Mouse (Mus musculus): ENCODE results near the gene Usp39. TPM values are rescaled to one million over a fixed set of nuclear protein-coding genes. Genes with fewer than 3 reads are reported as not detected.

Usp39 gene
- polyA plus RNA-seq (2015; fragmentation: Nextera tagmentation; extraction: Ambion mirVana), result 16.0 and 17.1 TPM in 2 replicates

DNA sequence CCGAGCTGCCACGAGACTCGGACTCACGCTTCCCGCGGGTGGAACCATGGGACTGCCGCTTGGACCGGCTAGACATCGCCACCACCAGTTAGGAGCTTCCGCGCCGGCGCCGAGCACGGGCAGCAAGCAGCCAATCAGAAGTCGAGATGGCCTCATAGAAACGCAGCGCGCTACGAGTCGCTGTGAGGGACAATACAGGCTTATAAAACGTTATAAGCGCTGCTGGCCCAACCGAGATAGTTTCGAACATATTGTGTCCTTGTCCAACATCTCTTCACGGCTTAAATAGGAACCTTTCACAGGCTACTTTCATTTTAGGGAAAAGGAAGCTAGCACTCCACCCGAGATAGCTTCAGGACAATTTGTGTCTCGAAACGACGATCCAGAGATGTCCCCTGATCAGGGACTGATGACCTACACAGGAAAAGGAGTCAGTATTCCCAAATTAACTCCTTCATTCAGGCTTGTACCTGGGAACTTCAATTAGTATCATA is at the start of gene Usp39:
Gene Usp39, minus strand, starts transcription at position 111 of the 494 bp plus-strand sequence.
- Histone ChIP-seq H3K4me2 (replicated peaks; ENCODE audit: low read depth) (peak within 1 kb of the TSS; percentile 87), H3K36me3 (ENCODE audit: control insufficient read depth, insufficient read depth) (peaks cover 16% of the 10 kb centered on the region), H3K4me3 (ENCODE audit: low read depth, low read length) (peak within 1 kb of the TSS; percentile 85), H3K27ac (ENCODE audit: low read depth, low read length) (peak within 1 kb of the TSS; percentile 77), H3K9me3 (ENCODE audit: control insufficient read depth) (no peaks in the 10 kb centered on the region), H3K9ac (ENCODE audit: low read depth, low read length) (peak within 1 kb of the TSS; percentile 90), H3K4me1 (replicated peaks; ENCODE audit: control insufficient read depth, insufficient read depth, low read length) (no peaks in the 10 kb centered on the region; the same call in 1 of the 2 replicates), H3K27me3 (replicated peaks; ENCODE audit: control insufficient read depth, insufficient read depth, low read length) (no peaks in the 10 kb centered on the region)
- ATAC-seq, result peak; percentile 83
- no peak; the same call in 1 of the 2 replicates for TF ChIP-seq CTCF (IDR thresholded peaks at IDR 0.05; ENCODE audit: low read depth)
- WGBS, result under 1% methylated on average over 30 of the region's 30 CpGs

DNA sequence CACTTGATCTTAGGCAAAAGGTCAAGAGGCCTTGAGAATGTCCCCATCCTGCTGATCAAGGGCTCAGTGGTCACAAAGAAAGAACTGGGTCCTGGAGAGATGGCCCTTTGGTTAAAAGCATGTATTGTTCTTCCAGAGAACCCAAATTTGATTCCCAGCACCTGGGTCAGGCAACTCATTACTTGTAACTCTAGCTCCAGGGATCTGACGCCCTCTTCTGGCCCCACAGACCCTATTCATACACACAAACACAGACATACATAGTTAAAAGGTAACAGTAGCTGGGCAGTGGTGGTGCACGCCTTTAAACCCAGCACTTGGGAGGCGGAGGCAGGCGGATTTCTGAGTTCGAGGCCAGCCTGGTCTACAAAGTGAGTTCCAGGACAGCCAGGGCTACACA is 47.4 kb upstream of the Usp39 start:
- Histone ChIP-seq H3K4me1 (replicated peaks; ENCODE audit: control insufficient read depth, insufficient read depth, low read length) (peaks cover 5% of the 10 kb centered on the region; the same call in 1 of the 2 replicates), H3K27ac (ENCODE audit: low read depth, low read length) (no peak overlapping the region), H3K9me3 (ENCODE audit: control insufficient read depth) (no peaks in the 10 kb centered on the region), H3K27me3 (replicated peaks; ENCODE audit: control insufficient read depth, insufficient read depth, low read length) (no peaks in the 10 kb centered on the region), H3K36me3 (ENCODE audit: control insufficient read depth, insufficient read depth) (peaks cover 10% of the 10 kb centered on the region; the same call in 1 of the 2 replicates), H3K9ac (ENCODE audit: low read depth, low read length) (no peak overlapping the region), H3K4me3 (ENCODE audit: low read depth, low read length) (no peak overlapping the region), H3K4me2 (replicated peaks; ENCODE audit: low read depth) (no peak overlapping the region)
- WGBS, result 99% methylated on average over 5 of the region's 5 CpGs
- TF ChIP-seq CTCF (IDR thresholded peaks at IDR 0.05; ENCODE audit: low read depth), result 0 out of 2 replicates have a peak, but pooled peaks have one; percentile 10
- ATAC-seq, result no peak

DNA sequence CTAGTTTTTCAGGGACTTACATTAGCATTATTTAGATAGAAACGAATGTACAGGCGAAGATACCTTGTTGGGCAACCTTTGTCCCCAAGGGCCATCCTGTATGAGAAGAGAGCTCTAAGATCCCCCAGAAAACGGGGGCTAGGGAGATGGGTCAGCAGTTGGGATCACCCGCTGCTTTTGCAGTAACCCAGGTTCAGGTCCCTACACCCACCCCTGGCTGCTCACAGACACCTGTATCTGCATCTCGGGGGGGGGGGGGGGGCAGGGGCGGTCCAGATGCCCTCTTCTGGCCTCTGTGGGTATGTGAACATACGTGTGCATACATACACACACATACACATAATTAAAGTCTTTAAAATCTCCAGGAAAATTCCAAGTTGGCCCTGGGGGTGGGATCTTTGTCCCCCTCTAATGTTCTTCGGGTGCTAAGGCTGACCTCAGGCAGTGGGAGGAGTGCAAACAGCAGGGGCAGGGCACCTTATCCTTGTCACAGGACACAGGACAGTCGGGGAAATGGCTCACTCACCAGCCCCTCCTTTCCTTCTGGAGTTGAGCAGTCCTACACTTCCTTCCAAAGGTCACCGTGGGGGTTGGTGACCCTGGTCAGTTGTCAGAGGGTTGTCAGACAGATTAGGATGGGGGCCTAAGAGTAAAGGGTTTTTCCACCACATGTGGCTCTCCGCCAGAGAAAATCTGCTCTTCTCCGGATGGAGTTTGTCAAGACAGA is 46.0 kb upstream of the Usp39 start:
- H3K27ac ChIP-seq (ENCODE audit: low read depth, low read length), result peak overlapping the region; percentile 99
- peak overlapping the region; percentile 64 for H3K4me3 ChIP-seq (ENCODE audit: low read depth, low read length)
- H3K27me3 ChIP-seq (replicated peaks; ENCODE audit: control insufficient read depth, insufficient read depth, low read length), result no peaks in the 10 kb centered on the region
- peaks cover 18% of the 10 kb centered on the region for H3K36me3 ChIP-seq (ENCODE audit: control insufficient read depth, insufficient read depth)
- 14% methylated on average over 12 of the region's 12 CpGs for WGBS
- H3K9ac ChIP-seq (ENCODE audit: low read depth, low read length), result peak overlapping the region; percentile 91
- no peaks in the 10 kb centered on the region for H3K9me3 ChIP-seq (ENCODE audit: control insufficient read depth)
- H3K4me2 ChIP-seq (replicated peaks; ENCODE audit: low read depth), result peak overlapping the region; percentile 78
- TF ChIP-seq CTCF (IDR thresholded peaks at IDR 0.05; ENCODE audit: low read depth), result peak; percentile 32; the same call in 1 of the 2 replicates
- H3K4me1 ChIP-seq (replicated peaks; ENCODE audit: control insufficient read depth, insufficient read depth, low read length), result peaks cover 5% of the 10 kb centered on the region; the same call in 1 of the 2 replicates
- peak; percentile 55 for ATAC-seq

DNA sequence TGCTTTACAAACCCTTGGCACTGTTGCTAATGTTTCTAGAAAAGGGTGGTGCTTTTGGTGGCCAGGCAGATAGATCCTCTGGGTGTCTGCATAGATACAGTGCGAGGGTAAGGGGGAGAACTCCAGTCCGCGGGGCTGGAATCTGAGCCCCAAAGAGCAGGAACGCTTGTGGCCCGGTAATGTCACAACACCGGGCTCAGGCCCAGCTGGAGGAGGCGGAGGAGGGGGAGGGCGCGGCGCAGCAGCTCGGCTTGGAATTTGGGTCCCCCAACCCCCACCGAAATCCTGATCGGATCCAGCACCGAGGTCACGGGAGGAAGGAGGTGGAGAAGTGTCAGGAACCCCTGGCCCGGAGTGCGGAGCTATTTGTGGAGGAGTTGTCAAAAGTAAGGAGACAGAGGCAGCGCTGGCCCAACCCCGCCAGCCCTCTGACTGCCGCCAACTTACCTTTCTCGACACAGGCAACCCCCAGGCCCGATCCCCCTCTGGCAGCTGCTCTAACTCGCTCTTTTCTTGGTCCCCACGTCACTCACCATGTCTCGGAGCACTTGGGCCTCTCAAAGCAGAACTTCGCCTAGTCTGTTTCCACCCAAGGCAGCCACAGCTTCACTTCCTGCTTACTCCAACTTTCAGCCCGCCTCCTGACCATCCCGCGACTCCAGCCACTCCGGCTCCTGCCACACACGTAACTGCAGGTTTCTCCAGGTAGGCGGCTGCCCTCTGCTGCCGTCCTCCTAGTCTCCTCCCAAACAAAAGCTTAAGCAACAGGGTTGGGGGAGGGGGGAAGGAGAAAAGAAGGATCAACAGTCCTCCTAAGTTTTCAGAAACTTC is 45.2 kb upstream of the Usp39 start, which contains the start of gene Vamp8:
Gene Vamp8, minus strand, starts transcription at position 763 of the 831 bp plus-strand sequence.
- Histone ChIP-seq H3K4me1 (replicated peaks; ENCODE audit: control insufficient read depth, insufficient read depth, low read length) (peaks cover 5% of the 10 kb centered on the region; the same call in 1 of the 2 replicates), H3K27me3 (replicated peaks; ENCODE audit: control insufficient read depth, insufficient read depth, low read length) (no peaks in the 10 kb centered on the region), H3K4me2 (replicated peaks; ENCODE audit: low read depth) (peak within 1 kb of the TSS; percentile 78), H3K9me3 (ENCODE audit: control insufficient read depth) (no peaks in the 10 kb centered on the region), H3K27ac (ENCODE audit: low read depth, low read length) (peak within 1 kb of the TSS; percentile 99), H3K36me3 (ENCODE audit: control insufficient read depth, insufficient read depth) (peaks cover 26% of the 10 kb centered on the region), H3K4me3 (ENCODE audit: low read depth, low read length) (peak within 1 kb of the TSS; percentile 64), H3K9ac (ENCODE audit: low read depth, low read length) (peak within 1 kb of the TSS; percentile 91)
- peak; percentile 88 for ATAC-seq
- WGBS, result 0% methylated on average over 32 of the region's 33 CpGs
- TF ChIP-seq CTCF (IDR thresholded peaks at IDR 0.05; ENCODE audit: low read depth), result peak; percentile 65

DNA sequence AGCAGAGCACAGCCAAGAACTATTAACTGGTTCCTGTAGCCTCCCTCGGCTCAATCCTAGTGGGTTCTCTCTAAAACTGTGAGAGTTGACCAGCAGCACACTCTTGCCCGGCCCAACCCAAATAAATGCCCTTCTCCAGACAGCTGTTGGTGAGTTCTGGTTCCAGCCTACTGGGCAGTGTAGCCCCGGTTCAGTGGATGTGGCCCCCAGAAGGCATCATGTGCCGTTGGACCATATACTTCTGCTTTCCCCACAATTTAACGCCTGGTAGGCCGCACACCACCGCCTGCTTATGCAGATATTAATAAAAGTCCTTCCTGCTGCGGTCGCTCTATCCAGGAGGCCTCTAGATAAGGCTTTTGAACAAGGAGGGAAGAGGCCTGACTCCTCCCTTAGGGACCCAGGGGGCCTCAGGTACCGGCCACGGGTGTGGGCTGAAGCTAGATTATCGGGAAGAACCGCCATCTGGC is 44.5 kb upstream of the Usp39 start:
- WGBS, result 6% methylated on average over 13 of the region's 13 CpGs
- no peak for TF ChIP-seq CTCF (IDR thresholded peaks at IDR 0.05; ENCODE audit: low read depth)
- no peaks in the 10 kb centered on the region for H3K27me3 ChIP-seq (replicated peaks; ENCODE audit: control insufficient read depth, insufficient read depth, low read length)

More for the DNA sequence above, 44.5 kb upstream of the Usp39 start:
- Histone ChIP-seq H3K4me1 (replicated peaks; ENCODE audit: control insufficient read depth, insufficient read depth, low read length) (peaks cover 5% of the 10 kb centered on the region; the same call in 1 of the 2 replicates), H3K4me3 (ENCODE audit: low read depth, low read length) (peak overlapping the region; percentile 64), H3K4me2 (replicated peaks; ENCODE audit: low read depth) (peak overlapping the region; percentile 78), H3K36me3 (ENCODE audit: control insufficient read depth, insufficient read depth) (peaks cover 33% of the 10 kb centered on the region), H3K9ac (ENCODE audit: low read depth, low read length) (peak overlapping the region; percentile 91), H3K27ac (ENCODE audit: low read depth, low read length) (peak overlapping the region; percentile 99), H3K9me3 (ENCODE audit: control insufficient read depth) (no peaks in the 10 kb centered on the region)
- ATAC-seq, result peak; percentile 57
